Mouse (Mus musculus) CH12.LX (cell line): Measurements from ENCODE around the gene Sox21. TPM values are rescaled to one million over a fixed set of nuclear protein-coding genes. Genes with fewer than 3 reads are reported as not detected.

Experiments
- DNase-seq: peaks from one replicate; pipeline ENCODE4 v3.0.0-alpha.2; 2013; ENCODE audit errors: extremely low read depth
- H3K27ac ChIP-seq: 2 replicates; pipeline ENCODE4 v1.5.1; 2012; ENCODE audit warnings: low read depth, mild to moderate bottlenecking, control low read depth, moderate library complexity; ENCODE audit not compliant: insufficient read depth
- H3K27me3 ChIP-seq: replicated peaks from 2 replicates; pipeline ENCODE3; 2012; ENCODE audit warnings: inconsistent platforms
- H3K36me3 ChIP-seq, 2 experiments: replicated peaks in 1 of 2; 2 replicates each; pipeline versions ENCODE3 to v1.6.1; 2012; ENCODE audit warnings: inconsistent platforms in 1 of 2, low read length in 1 of 2, mild to moderate bottlenecking in 1 of 2, mixed read lengths in 1 of 2, moderate library complexity in 1 of 2; ENCODE audit not compliant: control insufficient read depth in 1 of 2, insufficient read depth in 1 of 2
- H3K4me1 ChIP-seq, 2 experiments: 2 replicates each; pipeline ENCODE4 v1.6.1; 2012; ENCODE audit warnings: inconsistent platforms in 1 of 2, moderate library complexity in 1 of 2; ENCODE audit not compliant: insufficient read depth in 2 of 2, control insufficient read depth in 1 of 2
- H3K4me2 ChIP-seq: 2 replicates; pipeline ENCODE4 v1.6.1; 2012; ENCODE audit warnings: low read depth, mild to moderate bottlenecking, control low read depth; ENCODE audit not compliant: poor library complexity, insufficient read depth, severe bottlenecking
- H3K4me3 ChIP-seq, 3 experiments: fragments of 150-350 bp in 1 of 3; sonication (generic) in 1 of 3; replicated peaks in 1 of 3; 2 replicates each; pipeline versions ENCODE3 to v1.5.1; 2011 to 2012; ENCODE audit warnings: low read depth in 2 of 3, low read length in 2 of 3, mild to moderate bottlenecking in 2 of 3, moderate library complexity in 2 of 3, control low read depth in 1 of 3, improper control_type of control experiment in 1 of 3, inconsistent platforms in 1 of 3, mixed read lengths in 1 of 3; ENCODE audit not compliant: poor library complexity in 1 of 3
- H3K79me2 ChIP-seq: replicated peaks from 2 replicates; pipeline ENCODE4 v1.6.1; 2012; ENCODE audit warnings: mild to moderate bottlenecking, moderate library complexity; ENCODE audit not compliant: control insufficient read depth, poor library complexity, insufficient read depth, severe bottlenecking; ENCODE audit errors: extremely low read depth
- H3K9ac ChIP-seq: 2 replicates; pipeline ENCODE4 v1.6.1; 2012; ENCODE audit warnings: low read depth, mild to moderate bottlenecking, control low read depth, moderate library complexity; ENCODE audit not compliant: insufficient read depth
- H3K9me3 ChIP-seq: replicated peaks from 2 replicates; pipeline ENCODE3; 2012; ENCODE audit warnings: low read length, inconsistent platforms, mixed read lengths
- BHLHE40 ChIP-seq: IDR thresholded peaks from 2 replicates; pipeline ENCODE4 v1.6.1; 2011; ENCODE audit warnings: mild to moderate bottlenecking, low read depth, low read length, improper control_type of control experiment
- CHD1 ChIP-seq: IDR thresholded peaks from 2 replicates; pipeline ENCODE4 v1.6.1; 2012; ENCODE audit warnings: low read depth, low read length, improper control_type of control experiment, inconsistent platforms
- E2F4 ChIP-seq: IDR thresholded peaks from 2 replicates; pipeline ENCODE4 v1.6.1; 2011; ENCODE audit warnings: low read depth, low read length, improper control_type of control experiment; ENCODE audit not compliant: insufficient replicate concordance
- ETS1 ChIP-seq: conservative IDR thresholded peaks from 2 replicates; pipeline ENCODE4 v1.6.1; 2012; ENCODE audit warnings: low read depth, mild to moderate bottlenecking, inconsistent platforms, low read length, improper control_type of control experiment, moderate library complexity
- GABPA ChIP-seq: IDR thresholded peaks from 2 replicates; pipeline ENCODE4 v1.6.1; 2012; ENCODE audit warnings: low read depth, low read length, improper control_type of control experiment, inconsistent platforms; ENCODE audit not compliant: insufficient replicate concordance
- HCFC1 ChIP-seq: IDR thresholded peaks from 2 replicates; pipeline ENCODE4 v1.6.1; 2012; ENCODE audit warnings: low read depth, mild to moderate bottlenecking, inconsistent platforms, low read length, improper control_type of control experiment
- JUN ChIP-seq: IDR thresholded peaks from 2 replicates; pipeline ENCODE4 v1.6.1; 2011; ENCODE audit warnings: low read depth, mild to moderate bottlenecking, low read length, improper control_type of control experiment, moderate library complexity; ENCODE audit not compliant: insufficient read depth
- JUND ChIP-seq: conservative IDR thresholded peaks from 2 replicates; pipeline ENCODE4 v1.6.1; 2011; ENCODE audit warnings: low read depth, low read length, improper control_type of control experiment
- MAX ChIP-seq: IDR thresholded peaks from 2 replicates; pipeline ENCODE4 v1.6.1; 2011; ENCODE audit warnings: low read length, improper control_type of control experiment
- MAZ ChIP-seq: IDR thresholded peaks from 2 replicates; pipeline ENCODE4 v1.6.1; 2012; ENCODE audit warnings: low read depth, mild to moderate bottlenecking, inconsistent platforms, low read length, improper control_type of control experiment, moderate library complexity
- NRF1 ChIP-seq: IDR thresholded peaks from 2 replicates; pipeline ENCODE4 v1.6.1; 2014; ENCODE audit warnings: low read depth, mild to moderate bottlenecking, inconsistent platforms, low read length, improper control_type of control experiment, moderate library complexity
- PAX5 ChIP-seq: IDR thresholded peaks from 2 replicates; pipeline ENCODE4 v1.6.1; 2012; ENCODE audit warnings: low read length, inconsistent platforms, mixed read lengths
- POLR2AphosphoS2 ChIP-seq: IDR thresholded peaks from 2 replicates; pipeline ENCODE4 v1.6.1; 2011; ENCODE audit warnings: low read depth, low read length, improper control_type of control experiment
- RCOR1 ChIP-seq: conservative IDR thresholded peaks from 2 replicates; pipeline ENCODE4 v1.6.1; 2012; ENCODE audit warnings: low read depth, mild to moderate bottlenecking, inconsistent platforms, low read length, improper control_type of control experiment
- SIN3A ChIP-seq: IDR thresholded peaks from 2 replicates; pipeline ENCODE4 v1.6.1; 2012; ENCODE audit warnings: low read length, improper control_type of control experiment, inconsistent platforms
- SMC3 ChIP-seq: IDR thresholded peaks from 2 replicates; pipeline ENCODE4 v1.6.1; 2011; ENCODE audit warnings: low read depth, low read length, improper control_type of control experiment
- TCF12 ChIP-seq: IDR thresholded peaks from 2 replicates; pipeline ENCODE4 v1.6.1; 2014; ENCODE audit warnings: low read depth, mild to moderate bottlenecking, inconsistent platforms, low read length, improper control_type of control experiment
- ZC3H11A ChIP-seq: IDR thresholded peaks from 2 replicates; pipeline ENCODE4 v1.6.1; 2012; ENCODE audit warnings: low read depth, mild to moderate bottlenecking, inconsistent platforms, low read length, improper control_type of control experiment
- ZMIZ1 ChIP-seq: IDR thresholded peaks from 2 replicates; pipeline ENCODE4 v1.6.1; 2012; ENCODE audit warnings: low read depth, mild to moderate bottlenecking, inconsistent platforms, low read length, improper control_type of control experiment
- dilution Hi-C: fragments of 300-500 bp; cut with MboI; formaldehyde crosslinking; loops from 2 replicates; pipeline ENCODE4 v1.14.3; 2020; ENCODE audit warnings: low sequenced_read_pairs; ENCODE audit not compliant: extremely low pct_unique_long_range_greater_than_20kb, extremely low pct_ligation_motif_present
- in situ Hi-C: fragments of 300-500 bp; cut with MboI; formaldehyde crosslinking; loops from 3 replicates; pipeline ENCODE4 v1.14.3; 2019; ENCODE audit warnings: low sequenced_read_pairs, low pct_ligation_motif_present, low pct_unique_long_range_greater_than_20kb, mixed read lengths
- polyA plus RNA-seq: library from polyadenylated mRNA; unstranded; fragments of >175 nt; gene quantifications from 2 replicates; pipeline ENCODE4 v1.2.1, GENCODE M21; 2012; ENCODE audit warnings: low read depth; ENCODE audit not compliant: insufficient read length
- total RNA-seq, 2 experiments: library from RNA; depleted of rRNA; stranded (reverse); fragments of 300-350 nt in 1 of 2; fragments of >200 nt in 1 of 2; gene quantifications; 2 replicates each; pipeline ENCODE4 v1.2.3; 2012 to 2014

Sox21 gene
- total and polyA plus RNA-seq, 3 experiments: not detected

DNA sequence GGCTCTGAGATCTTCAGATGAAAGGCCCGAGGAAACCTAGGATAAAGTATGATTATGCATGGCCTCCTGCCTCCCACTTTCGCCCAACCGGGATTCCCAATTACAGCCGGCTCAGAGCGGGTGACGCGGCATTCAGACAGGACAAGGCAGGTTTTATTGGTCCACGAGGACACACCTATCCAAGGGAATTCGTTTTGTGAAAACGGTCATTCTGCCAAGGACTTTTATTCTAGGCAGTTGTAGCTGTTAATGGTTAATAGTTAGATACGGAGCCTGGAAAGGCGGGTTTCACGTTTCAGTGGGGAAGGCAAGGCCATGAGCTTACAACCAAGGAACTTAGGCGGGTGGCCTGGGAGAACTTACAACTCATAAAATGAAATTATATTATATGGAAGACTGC lies 46.1 kb upstream of the Sox21 start:
- H3K4me2 ChIP-seq: no peak overlapping the region
- no peaks in the 10 kb centered on the region for H3K36me3 ChIP-seq
- H3K4me3 ChIP-seq: no peak overlapping the region
- H3K4me1 ChIP-seq: no peaks in the 10 kb centered on the region
- no peaks in the 10 kb centered on the region for H3K79me2 ChIP-seq
- no peak overlapping the region for H3K9ac ChIP-seq
- no peaks in the 10 kb centered on the region for H3K27me3 ChIP-seq
- in situ Hi-C loops (no loop called here), dilution Hi-C loops (no loop called here)
- DNase-seq: no peak
- no peak overlapping the region for H3K27ac ChIP-seq
- TF ChIP-seq ZC3H11A: no peak
- TF ChIP-seq BHLHE40: no peak
- TF ChIP-seq CHD1: no peak
- TF ChIP-seq HCFC1: no peak
- no peak for TF ChIP-seq MAX
- no peak for TF ChIP-seq ZMIZ1
- no peak for TF ChIP-seq TCF12
- no peak for TF ChIP-seq SIN3A
- no peak for TF ChIP-seq ETS1
- H3K9me3 ChIP-seq: peaks cover 5% of the 10 kb centered on the region

DNA sequence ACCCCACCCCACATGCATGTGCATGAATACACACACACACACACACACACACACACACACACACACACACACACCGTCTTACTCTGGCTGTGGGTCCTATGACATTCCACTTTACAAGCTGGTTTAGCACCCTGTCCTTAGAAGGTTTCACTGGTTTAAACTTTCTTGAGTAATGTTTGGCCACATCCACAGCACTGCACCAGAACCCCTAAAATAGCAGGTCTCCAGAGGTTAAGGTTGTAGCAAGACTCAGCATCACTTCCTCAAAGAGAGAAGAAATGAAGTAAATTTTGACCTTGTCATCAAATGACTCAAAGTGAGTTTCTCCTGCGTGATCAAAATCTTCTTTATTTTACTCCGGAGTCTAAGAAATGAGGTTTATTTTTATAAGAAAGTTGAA lies 45.4 kb upstream of the Sox21 start:
- no peak for TF ChIP-seq NRF1
- TF ChIP-seq POLR2AphosphoS2: no peak
- no peak for TF ChIP-seq SMC3
- no peak for TF ChIP-seq MAZ
- no peak for TF ChIP-seq TCF12
- TF ChIP-seq, all 38 proteins: peak for 0
- H3K4me3 ChIP-seq: no peak overlapping the region
- dilution Hi-C loops: no loop called here

DNA sequence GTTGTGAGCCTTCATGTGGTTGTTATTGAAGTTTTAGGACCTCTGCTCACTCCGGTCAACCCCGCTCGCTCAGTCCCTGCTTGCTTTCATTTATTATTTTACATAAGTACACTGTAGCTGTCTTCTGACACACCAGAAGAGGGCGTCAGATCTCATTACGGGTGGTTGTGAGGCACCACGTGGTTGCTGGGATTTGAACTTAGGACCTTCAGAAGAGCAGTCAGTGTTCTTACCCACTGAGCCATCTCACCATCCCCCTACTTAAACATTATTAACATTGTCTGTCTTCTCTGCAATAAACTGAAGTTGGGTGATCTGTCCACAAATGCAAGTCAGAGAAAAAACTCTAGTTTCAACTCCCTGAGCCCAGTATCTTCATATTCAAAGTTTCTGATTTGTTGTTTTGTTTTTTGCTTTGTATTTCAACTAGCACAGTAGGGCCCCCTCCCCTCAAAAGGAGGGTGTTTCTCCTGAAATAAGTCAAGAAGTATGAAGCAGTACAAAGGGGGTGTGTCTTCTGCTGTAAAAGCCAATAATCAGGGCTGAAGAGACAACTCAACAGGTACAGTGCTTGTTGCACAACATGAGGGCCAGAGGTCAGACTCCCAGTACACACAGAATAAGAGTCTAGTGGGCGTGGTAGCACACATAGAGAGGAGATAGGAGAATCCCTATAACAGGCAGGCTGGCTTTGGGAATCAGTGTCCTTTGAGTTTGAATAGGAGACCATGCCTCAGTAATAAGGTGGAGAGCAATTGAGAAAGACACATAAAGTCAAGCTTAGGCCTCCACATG lies 41.1 kb upstream of the Sox21 start:
- Histone ChIP-seq H3K4me2 (no peak overlapping the region), H3K79me2 (no peaks in the 10 kb centered on the region), H3K9me3 (peaks cover 5% of the 10 kb centered on the region), H3K36me3 (no peaks in the 10 kb centered on the region), H3K9ac (no peak overlapping the region), H3K27ac (no peak overlapping the region), H3K4me3 (no peak overlapping the region), H3K27me3 (no peaks in the 10 kb centered on the region), H3K4me1 (no peaks in the 10 kb centered on the region; a peak in 1 of 4 replicates)
- dilution Hi-C loops: no loop called here
- DNase-seq: no peak
- in situ Hi-C loops: no loop called here
- no peak for TF ChIP-seq JUN
- TF ChIP-seq E2F4: no peak
- TF ChIP-seq SIN3A: no peak
- no peak for TF ChIP-seq RCOR1
- no peak for TF ChIP-seq GABPA
- TF ChIP-seq JUND: no peak
- TF ChIP-seq BHLHE40: no peak
- TF ChIP-seq PAX5: no peak
- TF ChIP-seq SMC3: no peak

More for the DNA sequence above, 45.4 kb upstream of the Sox21 start:
- Histone ChIP-seq H3K79me2 (no peaks in the 10 kb centered on the region), H3K27ac (no peak overlapping the region), H3K36me3 (no peaks in the 10 kb centered on the region), H3K9ac (no peak overlapping the region), H3K4me2 (no peak overlapping the region), H3K27me3 (no peaks in the 10 kb centered on the region), H3K4me1 (no peaks in the 10 kb centered on the region), H3K9me3 (peaks cover 5% of the 10 kb centered on the region)
- in situ Hi-C loops: no loop called here
- DNase-seq: no peak
